Mouse (Mus musculus): ENCODE data around the gene Hspbp1. TPM values are rescaled to one million over a fixed set of nuclear protein-coding genes. Genes with fewer than 3 reads are reported as not detected.

Gene Hspbp1
- 146 and 154 TPM in 2 replicates for polyA plus RNA-seq (2014; fragmentation: Nextera tagmentation; extraction: Ambion mirVana)

DNA sequence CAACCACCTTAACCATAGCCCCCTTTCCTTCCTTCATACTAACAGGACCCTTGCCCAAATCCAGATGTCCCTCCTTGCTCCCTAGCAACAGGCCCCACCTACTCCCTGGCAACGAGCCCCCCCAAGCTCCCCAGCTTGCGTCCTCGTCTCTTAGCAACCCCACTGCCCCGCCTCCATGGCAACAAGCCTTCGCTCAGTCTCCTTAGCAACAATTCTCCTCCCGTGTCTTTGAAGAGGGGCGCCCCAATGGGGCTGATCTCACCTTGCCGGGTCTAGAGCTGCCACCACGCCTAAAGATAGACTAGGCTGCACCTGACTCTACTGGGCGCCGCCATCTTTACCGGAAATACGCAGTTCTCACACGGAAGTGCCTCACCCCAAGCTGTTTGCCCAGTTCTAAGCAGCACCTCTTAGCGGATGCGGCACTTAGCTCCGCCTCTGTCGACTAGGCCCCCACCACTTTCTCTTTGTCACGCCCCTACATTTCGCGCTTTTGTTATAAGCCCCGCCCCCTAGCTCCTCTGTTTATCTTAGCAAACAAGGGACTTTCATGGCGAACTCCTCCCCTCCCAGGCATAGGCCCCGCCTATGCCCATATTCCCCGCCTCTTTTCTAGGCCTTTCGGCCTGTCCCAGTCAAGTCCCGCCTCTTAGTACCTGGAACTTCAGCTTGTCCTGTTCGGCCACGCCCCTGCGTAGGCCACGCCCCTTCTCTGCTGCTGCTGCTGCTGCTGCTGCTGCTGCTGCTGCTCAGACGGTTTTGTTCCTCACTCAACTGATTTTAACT, at the start of gene Hspbp1:
Hspbp1 (minus strand) TSS at position 437 of the 786 bp plus-strand sequence.
- WGBS, result under 1% methylated on average over 32 of the region's 32 CpGs
- Histone ChIP-seq H3K9ac (peak within 1 kb of the TSS; percentile 58), H3K4me3 (replicated peaks; ENCODE audit: low read length) (peak within 1 kb of the TSS; percentile 57), H3K4me2 (replicated peaks) (peak within 1 kb of the TSS; percentile 81), H3K4me1 (replicated peaks; ENCODE audit: control insufficient read depth, insufficient read depth, low read length) (peaks cover 8% of the 10 kb centered on the region), H3K27me3 (ENCODE audit: control insufficient read depth, insufficient read depth, low read length) (no peaks in the 10 kb centered on the region), H3K36me3 (replicated peaks; ENCODE audit: control insufficient read depth, insufficient read depth) (peaks cover 19% of the 10 kb centered on the region), H3K9me3 (ENCODE audit: control insufficient read depth, low read length) (no peaks in the 10 kb centered on the region), H3K27ac (peak within 1 kb of the TSS; percentile 68)
- DNase-seq (ENCODE audit: low spot score), result peak; percentile 87
- ATAC-seq (ENCODE audit: low FRiP score), result peak; percentile 98

DNA sequence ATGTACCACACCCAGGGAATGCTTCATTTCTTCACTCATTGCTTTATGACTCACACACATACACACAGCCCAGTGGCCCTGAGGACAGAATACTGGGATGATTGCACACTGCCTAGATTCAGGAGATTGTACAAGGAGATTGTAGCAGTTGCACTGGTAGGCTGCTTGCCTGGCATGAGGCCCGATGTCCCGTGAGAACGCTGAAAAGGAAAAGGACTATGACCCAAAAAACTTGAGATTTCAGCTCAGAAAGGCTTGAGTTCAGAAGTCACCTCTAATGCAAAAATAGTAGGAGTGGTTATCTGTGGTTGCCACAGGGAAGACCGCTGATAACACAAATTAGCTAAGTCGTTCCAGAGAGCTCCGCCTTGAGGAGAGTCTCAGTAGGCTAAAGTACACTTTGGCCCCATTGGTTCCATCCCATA, 48.1 kb upstream of the Hspbp1 start:
- no peaks in the 10 kb centered on the region for H3K9me3 ChIP-seq (ENCODE audit: control insufficient read depth, low read length)
- no peak overlapping the region for H3K4me3 ChIP-seq (replicated peaks; ENCODE audit: low read length)
- ATAC-seq (ENCODE audit: low FRiP score) (no peak), DNase-seq (ENCODE audit: low spot score) (no peak)
- 74% methylated on average over 6 of the region's 6 CpGs for WGBS
- H3K36me3 ChIP-seq (replicated peaks; ENCODE audit: control insufficient read depth, insufficient read depth), result no peaks in the 10 kb centered on the region
- no peaks in the 10 kb centered on the region for H3K27me3 ChIP-seq (ENCODE audit: control insufficient read depth, insufficient read depth, low read length)
- H3K27ac ChIP-seq, result no peak overlapping the region
- no peak overlapping the region for H3K9ac ChIP-seq
- H3K4me1 ChIP-seq (replicated peaks; ENCODE audit: control insufficient read depth, insufficient read depth, low read length), result no peaks in the 10 kb centered on the region
- no peak overlapping the region for H3K4me2 ChIP-seq (replicated peaks)

DNA sequence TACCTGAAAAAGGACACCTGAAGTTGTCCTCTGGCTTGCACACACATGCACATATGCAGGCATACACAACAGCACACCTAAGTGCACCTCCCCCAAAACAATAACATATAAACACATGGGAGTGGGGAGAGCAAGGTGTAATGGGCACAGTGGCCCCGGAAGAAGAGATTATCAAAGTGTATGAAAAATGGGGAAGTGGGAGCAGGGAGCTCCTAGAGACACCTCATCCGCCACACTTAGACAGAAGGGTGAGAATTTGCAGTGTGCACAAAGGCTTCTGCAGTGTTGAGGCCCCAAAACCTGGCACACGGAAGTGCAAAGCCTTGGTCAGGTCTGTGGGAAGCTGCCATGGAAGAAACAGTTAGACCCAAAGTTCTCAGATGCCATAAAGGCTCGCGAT, 46.2 kb upstream of the Hspbp1 start:
- H3K27ac ChIP-seq, result no peak overlapping the region
- H3K4me1 ChIP-seq (replicated peaks; ENCODE audit: control insufficient read depth, insufficient read depth, low read length), result no peaks in the 10 kb centered on the region
- H3K36me3 ChIP-seq (replicated peaks; ENCODE audit: control insufficient read depth, insufficient read depth), result no peaks in the 10 kb centered on the region
- H3K27me3 ChIP-seq (ENCODE audit: control insufficient read depth, insufficient read depth, low read length), result no peaks in the 10 kb centered on the region
- H3K4me3 ChIP-seq (replicated peaks; ENCODE audit: low read length), result no peak overlapping the region
- H3K9ac ChIP-seq, result no peak overlapping the region
- no peak overlapping the region for H3K4me2 ChIP-seq (replicated peaks)
- WGBS, result 90% methylated on average over 5 of the region's 5 CpGs
- no peak for DNase-seq (ENCODE audit: low spot score)
- no peak for ATAC-seq (ENCODE audit: low FRiP score)
- H3K9me3 ChIP-seq (ENCODE audit: control insufficient read depth, low read length), result no peaks in the 10 kb centered on the region

DNA sequence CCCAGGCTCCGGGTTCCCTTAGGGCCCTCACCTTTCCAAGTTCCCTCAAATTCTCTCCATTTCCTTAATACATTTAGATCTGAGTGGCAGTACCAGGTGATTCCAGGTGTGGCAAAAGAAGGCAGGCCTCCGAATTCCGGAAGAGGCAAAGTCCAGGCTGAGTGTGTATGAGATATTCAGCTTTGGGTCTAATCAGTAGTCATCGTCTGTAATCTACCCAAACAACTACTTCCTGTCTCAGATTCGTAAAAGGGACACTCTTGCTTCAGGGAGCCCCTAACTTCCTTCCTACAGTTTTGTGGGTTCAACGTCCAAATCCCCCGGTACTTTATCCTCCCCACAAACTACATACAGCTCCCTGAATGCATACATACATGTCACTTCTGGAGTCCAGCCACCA, 40.3 kb upstream of the Hspbp1 start, which contains the start of gene Tmem150b:
Tmem150b (minus strand) TSS at position 81 of the 400 bp plus-strand sequence.
- Histone ChIP-seq H3K27me3 (ENCODE audit: control insufficient read depth, insufficient read depth, low read length) (no peaks in the 10 kb centered on the region), H3K9me3 (ENCODE audit: control insufficient read depth, low read length) (no peaks in the 10 kb centered on the region), H3K4me3 (replicated peaks; ENCODE audit: low read length) (no peak within 1 kb of the TSS), H3K4me2 (replicated peaks) (no peak within 1 kb of the TSS), H3K36me3 (replicated peaks; ENCODE audit: control insufficient read depth, insufficient read depth) (no peaks in the 10 kb centered on the region), H3K27ac (no peak within 1 kb of the TSS), H3K4me1 (replicated peaks; ENCODE audit: control insufficient read depth, insufficient read depth, low read length) (no peaks in the 10 kb centered on the region), H3K9ac (no peak within 1 kb of the TSS)
- 87% methylated on average over 7 of the region's 7 CpGs for WGBS
- ATAC-seq (ENCODE audit: low FRiP score) (no peak), DNase-seq (ENCODE audit: low spot score) (no peak)

DNA sequence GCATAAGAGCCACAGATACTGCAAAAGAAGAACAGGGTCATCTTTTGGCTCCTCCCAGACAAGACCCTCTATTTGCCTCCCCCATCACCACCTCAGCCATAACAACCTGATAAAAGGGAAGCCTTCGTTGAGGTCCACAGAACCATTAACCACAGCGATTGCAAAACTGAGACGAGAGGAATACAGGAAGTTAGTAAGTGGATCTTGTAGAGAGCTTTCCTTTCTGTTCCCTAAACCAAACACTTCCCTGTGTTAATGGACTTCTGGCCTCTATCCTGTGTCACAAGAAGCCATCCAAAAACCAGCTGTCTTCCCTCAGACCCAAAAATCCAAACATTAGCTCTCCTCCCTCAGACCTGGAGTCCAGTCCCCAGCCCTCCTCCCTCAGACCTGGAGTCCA, 39.5 kb upstream of the Hspbp1 start:
- no peak for DNase-seq (ENCODE audit: low spot score)
- H3K9ac ChIP-seq, result no peak overlapping the region

DNA sequence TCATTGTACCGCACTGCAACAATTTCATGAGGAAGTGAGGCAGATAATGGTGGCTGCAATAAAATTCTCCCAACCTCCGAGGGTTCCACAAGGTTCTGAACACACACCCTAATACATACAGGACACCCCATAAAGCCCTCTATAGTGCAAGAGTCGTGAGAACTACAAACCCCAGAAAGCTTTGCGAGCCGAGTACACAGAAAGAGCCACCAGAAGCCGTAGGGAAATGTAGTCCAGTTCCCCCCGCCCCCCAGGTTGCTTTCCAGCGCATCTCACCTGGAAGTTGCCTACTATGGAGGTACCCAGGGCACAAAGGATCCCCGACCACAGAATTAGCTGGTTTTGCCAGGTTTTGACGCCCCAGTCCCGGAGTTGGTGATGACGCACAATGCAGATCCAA, 38.6 kb upstream of the Hspbp1 start:
- no peaks in the 10 kb centered on the region for H3K27me3 ChIP-seq (ENCODE audit: control insufficient read depth, insufficient read depth, low read length)
- 45% methylated on average over 12 of the region's 12 CpGs for WGBS
- no peaks in the 10 kb centered on the region for H3K4me1 ChIP-seq (replicated peaks; ENCODE audit: control insufficient read depth, insufficient read depth, low read length)
- H3K36me3 ChIP-seq (replicated peaks; ENCODE audit: control insufficient read depth, insufficient read depth), result peaks cover under 1% of the 10 kb centered on the region; the same call in 1 of the 2 replicates
- peak overlapping the region; percentile 4 for H3K4me3 ChIP-seq (replicated peaks; ENCODE audit: low read length)
- H3K9ac ChIP-seq, result no peak overlapping the region; the same call in 1 of the 2 replicates
- DNase-seq (ENCODE audit: low spot score), result peak; percentile 52
- ATAC-seq (ENCODE audit: low FRiP score), result peak; percentile 74; the same call in 1 of the 2 replicates
- no peak overlapping the region for H3K27ac ChIP-seq
- peak overlapping the region; percentile 49 for H3K4me2 ChIP-seq (replicated peaks)
- H3K9me3 ChIP-seq (ENCODE audit: control insufficient read depth, low read length), result no peaks in the 10 kb centered on the region

More for the DNA sequence above, 39.5 kb upstream of the Hspbp1 start:
- Histone ChIP-seq H3K4me2 (replicated peaks) (no peak overlapping the region), H3K4me1 (replicated peaks; ENCODE audit: control insufficient read depth, insufficient read depth, low read length) (no peaks in the 10 kb centered on the region), H3K27ac (no peak overlapping the region), H3K27me3 (ENCODE audit: control insufficient read depth, insufficient read depth, low read length) (no peaks in the 10 kb centered on the region), H3K4me3 (replicated peaks; ENCODE audit: low read length) (no peak overlapping the region), H3K9me3 (ENCODE audit: control insufficient read depth, low read length) (no peaks in the 10 kb centered on the region), H3K36me3 (replicated peaks; ENCODE audit: control insufficient read depth, insufficient read depth) (no peaks in the 10 kb centered on the region)
- 79% methylated on average over 3 of the region's 3 CpGs for WGBS
- no peak for ATAC-seq (ENCODE audit: low FRiP score)

DNA sequence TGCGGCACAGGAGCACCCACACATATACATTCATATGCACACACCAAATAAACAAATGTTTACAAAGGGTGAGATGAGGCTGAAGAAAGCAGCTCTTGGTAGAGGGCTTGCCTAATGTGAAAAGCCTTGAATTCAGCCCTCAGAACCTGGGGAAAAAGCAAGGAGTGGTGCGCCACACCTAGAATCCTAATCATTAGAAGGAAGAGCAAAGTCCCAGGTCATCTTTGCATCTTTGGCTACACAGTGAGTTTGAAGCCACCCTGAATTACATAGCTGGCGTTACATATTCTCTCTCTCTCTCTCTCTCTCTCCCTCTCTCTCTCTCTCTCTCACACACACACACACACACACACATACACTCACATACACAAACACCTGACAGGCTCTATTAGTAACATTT, 34.4 kb upstream of the Hspbp1 start:
- Histone ChIP-seq H3K27me3 (ENCODE audit: control insufficient read depth, insufficient read depth, low read length) (no peaks in the 10 kb centered on the region), H3K9ac (no peak overlapping the region), H3K4me3 (replicated peaks; ENCODE audit: low read length) (no peak overlapping the region), H3K9me3 (ENCODE audit: control insufficient read depth, low read length) (no peaks in the 10 kb centered on the region), H3K27ac (no peak overlapping the region), H3K4me2 (replicated peaks) (no peak overlapping the region), H3K4me1 (replicated peaks; ENCODE audit: control insufficient read depth, insufficient read depth, low read length) (no peaks in the 10 kb centered on the region), H3K36me3 (replicated peaks; ENCODE audit: control insufficient read depth, insufficient read depth) (peaks cover 36% of the 10 kb centered on the region)
- DNase-seq (ENCODE audit: low spot score), result no peak
- no peak for ATAC-seq (ENCODE audit: low FRiP score)
- 95% methylated on average over 3 of the region's 3 CpGs for WGBS

DNA sequence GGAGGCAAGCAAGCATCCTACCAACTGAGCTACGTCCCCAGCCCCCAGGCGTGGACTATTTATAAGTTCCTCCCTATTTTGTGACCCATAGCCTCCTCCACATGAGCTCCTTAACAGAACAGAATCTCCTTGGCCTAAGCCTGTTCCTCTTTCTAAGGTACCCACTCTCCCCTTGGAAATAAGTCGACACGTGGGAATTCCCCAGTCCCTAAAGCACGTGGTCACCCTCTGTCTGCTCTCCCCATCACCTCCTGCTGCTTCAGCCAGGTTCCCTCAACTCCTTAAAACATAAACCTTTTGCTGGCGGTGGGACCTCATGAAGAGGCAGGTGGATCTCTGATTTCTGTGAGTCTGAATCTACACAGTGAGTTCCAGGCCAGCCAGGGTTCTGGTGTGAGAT, 32.1 kb upstream of the Hspbp1 start:
- H3K9me3 ChIP-seq (ENCODE audit: control insufficient read depth, low read length), result no peaks in the 10 kb centered on the region
- H3K4me1 ChIP-seq (replicated peaks; ENCODE audit: control insufficient read depth, insufficient read depth, low read length), result no peaks in the 10 kb centered on the region
- DNase-seq (ENCODE audit: low spot score), result no peak
- no peak overlapping the region for H3K27ac ChIP-seq
- WGBS, result 77% methylated on average over 6 of the region's 6 CpGs
- H3K27me3 ChIP-seq (ENCODE audit: control insufficient read depth, insufficient read depth, low read length), result no peaks in the 10 kb centered on the region
- H3K9ac ChIP-seq, result no peak overlapping the region
- H3K36me3 ChIP-seq (replicated peaks; ENCODE audit: control insufficient read depth, insufficient read depth), result peaks cover 60% of the 10 kb centered on the region
- H3K4me2 ChIP-seq (replicated peaks), result no peak overlapping the region
- ATAC-seq (ENCODE audit: low FRiP score), result no peak
- H3K4me3 ChIP-seq (replicated peaks; ENCODE audit: low read length), result no peak overlapping the region

DNA sequence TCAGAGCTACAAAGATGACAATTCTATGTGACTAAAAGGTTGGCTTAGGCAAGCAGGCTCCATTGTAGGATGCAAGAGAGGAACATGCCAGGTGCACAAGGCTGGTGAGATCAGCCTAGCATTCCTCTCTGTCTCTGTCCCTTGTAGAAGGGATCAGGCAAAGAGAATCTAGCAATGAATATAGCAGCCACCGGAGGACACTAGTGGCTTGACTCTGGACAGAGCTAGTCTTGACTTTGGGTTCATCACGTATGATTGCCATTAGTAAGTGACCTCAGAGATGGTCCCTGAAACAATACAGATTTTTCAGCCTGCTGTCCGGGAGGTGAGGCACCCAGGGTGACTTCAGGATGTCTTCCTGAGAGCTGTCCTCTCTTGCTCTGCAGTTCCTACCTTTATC, 27.7 kb upstream of the Hspbp1 start:
- H3K9me3 ChIP-seq (ENCODE audit: control insufficient read depth, low read length), result no peaks in the 10 kb centered on the region
- H3K27me3 ChIP-seq (ENCODE audit: control insufficient read depth, insufficient read depth, low read length), result no peaks in the 10 kb centered on the region
- WGBS, result 86% methylated on average over 3 of the region's 3 CpGs
- no peak overlapping the region for H3K4me3 ChIP-seq (replicated peaks; ENCODE audit: low read length)
- no peak for ATAC-seq (ENCODE audit: low FRiP score)
- no peak for DNase-seq (ENCODE audit: low spot score)
- no peaks in the 10 kb centered on the region for H3K4me1 ChIP-seq (replicated peaks; ENCODE audit: control insufficient read depth, insufficient read depth, low read length)
- no peak overlapping the region for H3K4me2 ChIP-seq (replicated peaks)
- H3K27ac ChIP-seq, result no peak overlapping the region
- no peak overlapping the region for H3K9ac ChIP-seq
- peaks cover 98% of the 10 kb centered on the region for H3K36me3 ChIP-seq (replicated peaks; ENCODE audit: control insufficient read depth, insufficient read depth)
